Mouse (Mus musculus): Measurements from ENCODE around the gene Parva.

- TF ChIP-seq MAFK (IDR thresholded peaks at IDR 0.05; ENCODE audit: insufficient read depth, low read depth, low read length) (no peak), CHD2 (IDR thresholded peaks at IDR 0.05; ENCODE audit: low read depth, low read length) (no peak), ZC3H11A (IDR thresholded peaks at IDR 0.05; ENCODE audit: borderline replicate concordance, low read depth, low read length) (no peak), HCFC1 (IDR thresholded peaks at IDR 0.05; ENCODE audit: borderline replicate concordance, insufficient read depth, low read length) (no peak)
Observed at GRCm38 (mm10) chr7:112458440-112458839, 31.1 kb downstream of the Parva start.

Data from ES-E14 (cell line).